Mouse (Mus musculus) limb, embryonic 11.5 days (tissue): Measurements from ENCODE around the gene Fndc7. TPM values are rescaled to one million over a fixed set of nuclear protein-coding genes. Genes with fewer than 3 reads are reported as not detected.

ENCODE experiments used
- ATAC-seq: fragments of 200-750 bp; cut with Nextera tagmentation; 2 replicates; pipeline ENCODE4 v1.8.0; 2017; ENCODE audit warnings: low read depth; ENCODE audit not compliant: insufficient number of reproducible peaks, low FRiP score, low TSS enrichment
- DNase-seq: peaks from one replicate; pipeline ENCODE4 v3.0.0-alpha.2; 2015; ENCODE audit warnings: low spot score
- H3K27ac ChIP-seq: fragments of 300-500 bp; sonication (generic); replicated peaks from 2 replicates; pipeline ENCODE4 v1.5.1; 2014; ENCODE audit warnings: low read depth, mild to moderate bottlenecking, low read length
- H3K27me3 ChIP-seq: fragments of 300-500 bp; sonication (generic); 2 replicates; pipeline ENCODE4 v1.6.1; 2014; ENCODE audit warnings: mild to moderate bottlenecking, low read length, mixed read lengths; ENCODE audit not compliant: control insufficient read depth, insufficient read depth
- H3K36me3 ChIP-seq: fragments of 300-500 bp; sonication (generic); 2 replicates; pipeline ENCODE4 v1.6.1; 2014; ENCODE audit warnings: mild to moderate bottlenecking, low read length, moderate library complexity, mixed read lengths; ENCODE audit not compliant: control insufficient read depth, insufficient read depth
- H3K4me1 ChIP-seq: fragments of 300-500 bp; sonication (generic); 2 replicates; pipeline ENCODE4 v1.6.1; 2014; ENCODE audit warnings: low read length, mixed read lengths; ENCODE audit not compliant: control insufficient read depth, insufficient read depth
- H3K4me2 ChIP-seq: fragments of 300-500 bp; sonication (generic); 2 replicates; pipeline ENCODE4 v1.6.1; 2014; ENCODE audit warnings: low read depth, mild to moderate bottlenecking, moderate library complexity; ENCODE audit not compliant: severe bottlenecking
- H3K4me3 ChIP-seq: fragments of 300-500 bp; sonication (generic); 2 replicates; pipeline ENCODE4 v1.5.1; 2014; ENCODE audit warnings: low read depth, low read length
- H3K9ac ChIP-seq: fragments of 300-500 bp; sonication (generic); 2 replicates; pipeline ENCODE4 v1.6.1; 2014; ENCODE audit warnings: mild to moderate bottlenecking, low read length
- H3K9me3 ChIP-seq: fragments of 300-500 bp; sonication (generic); 2 replicates; pipeline ENCODE4 v1.6.1; 2016; ENCODE audit warnings: low read length; ENCODE audit not compliant: control insufficient read depth
- WGBS: fragments of 180-500 bp; shearing (Covaris S2); extraction: QIAGEN DNeasy Blood & Tissue Kit; methylation state at CpG from one replicate; pipeline ENCODE4 v1.1.7; 2014; 5-methylcytosine and 5-hydroxymethylcytosine counted together
- polyA plus RNA-seq: library from polyadenylated mRNA; unstranded; fragments of >200 nt; fragmentation: Nextera tagmentation; extraction: Ambion mirVana; gene quantifications from 2 replicates; pipeline ENCODE4 v1.2.1, GENCODE M21; 2014

Fndc7 gene
- polyA plus RNA-seq, 1 experiment from 2014 or later = not detected

DNA sequence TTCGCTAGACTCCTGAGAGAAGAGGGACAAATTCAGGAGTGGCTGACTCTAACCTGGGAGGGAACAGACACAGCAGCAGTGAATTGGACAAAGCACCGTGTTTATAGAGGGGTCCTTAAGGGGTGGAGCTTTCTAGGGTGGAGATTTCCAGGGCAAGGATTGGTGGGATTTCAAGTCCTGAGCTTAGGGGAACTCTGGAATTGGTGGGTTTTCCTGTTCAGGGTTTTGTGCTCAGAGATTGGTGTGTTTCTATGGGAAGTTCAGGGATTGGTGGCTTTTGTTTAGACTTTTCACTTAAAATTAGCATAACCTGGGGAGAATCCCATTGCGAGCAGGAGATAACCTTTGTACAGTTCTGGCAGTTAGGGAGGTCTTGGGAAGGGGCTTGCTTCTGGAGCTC, 28.2 kb upstream of the Fndc7 start:
- Histone ChIP-seq H3K27me3 (no peaks in the 10 kb centered on the region), H3K4me1 (no peaks in the 10 kb centered on the region), H3K4me2 (no peak overlapping the region), H3K9ac (no peak overlapping the region), H3K27ac (no peak overlapping the region), H3K4me3 (no peak overlapping the region), H3K36me3 (no peaks in the 10 kb centered on the region), H3K9me3 (no peaks in the 10 kb centered on the region)
- DNase-seq = no peak
- no peak for ATAC-seq
- 72% methylated on average over 3 of the region's 3 CpGs for WGBS

DNA sequence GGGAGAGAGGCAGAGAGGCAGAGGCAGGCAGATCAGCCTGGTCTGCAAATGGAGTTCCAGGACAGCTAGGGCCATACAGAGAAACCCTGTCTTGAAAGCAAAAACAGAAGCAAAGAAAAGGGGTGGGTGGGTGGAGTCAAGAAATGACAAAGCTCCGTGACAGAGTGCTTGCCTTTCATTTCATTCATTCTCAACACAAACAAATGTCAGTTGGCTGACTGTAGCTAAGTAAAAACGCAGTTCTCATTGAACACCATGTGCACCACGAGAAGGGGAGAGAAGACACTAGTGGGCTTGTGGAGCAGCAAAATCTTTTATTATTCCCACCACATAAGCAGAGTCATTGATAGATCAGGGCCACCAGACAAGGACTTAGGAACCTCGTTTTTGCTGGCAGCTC, 27.0 kb upstream of the Fndc7 start:
- Histone ChIP-seq H3K4me2 (no peak overlapping the region), H3K27me3 (no peaks in the 10 kb centered on the region), H3K9ac (no peak overlapping the region), H3K36me3 (no peaks in the 10 kb centered on the region), H3K27ac (no peak overlapping the region), H3K9me3 (no peaks in the 10 kb centered on the region), H3K4me3 (no peak overlapping the region), H3K4me1 (no peaks in the 10 kb centered on the region)
- ATAC-seq (no peak), DNase-seq (no peak)
- WGBS = 73% methylated on average over 4 of the region's 4 CpGs

DNA sequence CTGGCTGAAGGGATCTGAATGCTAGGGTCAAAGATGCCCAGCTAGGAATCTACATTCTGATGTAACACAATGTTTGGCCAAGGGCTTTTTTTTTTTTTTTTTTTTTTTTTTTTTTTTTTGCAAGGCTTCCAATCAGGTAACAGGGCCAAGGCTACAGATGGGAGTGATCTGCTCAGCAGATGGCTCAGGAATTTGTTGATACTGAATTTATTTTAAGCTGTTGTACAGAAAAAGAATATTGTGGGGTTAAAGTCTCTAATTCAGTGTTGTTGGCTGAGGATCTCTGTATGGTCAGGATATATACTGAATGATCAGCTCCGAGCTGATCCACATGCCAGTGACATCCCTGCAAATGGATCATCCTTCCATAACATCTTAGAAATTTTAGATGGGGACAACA, 26.2 kb upstream of the Fndc7 start:
- Histone ChIP-seq H3K27me3 (no peaks in the 10 kb centered on the region), H3K4me2 (no peak overlapping the region), H3K9me3 (no peaks in the 10 kb centered on the region), H3K4me3 (no peak overlapping the region), H3K27ac (no peak overlapping the region), H3K9ac (no peak overlapping the region), H3K36me3 (no peaks in the 10 kb centered on the region), H3K4me1 (no peaks in the 10 kb centered on the region)
- 85% methylated on average over 1 of the region's 1 CpGs for WGBS
- ATAC-seq = no peak
- no peak for DNase-seq

DNA sequence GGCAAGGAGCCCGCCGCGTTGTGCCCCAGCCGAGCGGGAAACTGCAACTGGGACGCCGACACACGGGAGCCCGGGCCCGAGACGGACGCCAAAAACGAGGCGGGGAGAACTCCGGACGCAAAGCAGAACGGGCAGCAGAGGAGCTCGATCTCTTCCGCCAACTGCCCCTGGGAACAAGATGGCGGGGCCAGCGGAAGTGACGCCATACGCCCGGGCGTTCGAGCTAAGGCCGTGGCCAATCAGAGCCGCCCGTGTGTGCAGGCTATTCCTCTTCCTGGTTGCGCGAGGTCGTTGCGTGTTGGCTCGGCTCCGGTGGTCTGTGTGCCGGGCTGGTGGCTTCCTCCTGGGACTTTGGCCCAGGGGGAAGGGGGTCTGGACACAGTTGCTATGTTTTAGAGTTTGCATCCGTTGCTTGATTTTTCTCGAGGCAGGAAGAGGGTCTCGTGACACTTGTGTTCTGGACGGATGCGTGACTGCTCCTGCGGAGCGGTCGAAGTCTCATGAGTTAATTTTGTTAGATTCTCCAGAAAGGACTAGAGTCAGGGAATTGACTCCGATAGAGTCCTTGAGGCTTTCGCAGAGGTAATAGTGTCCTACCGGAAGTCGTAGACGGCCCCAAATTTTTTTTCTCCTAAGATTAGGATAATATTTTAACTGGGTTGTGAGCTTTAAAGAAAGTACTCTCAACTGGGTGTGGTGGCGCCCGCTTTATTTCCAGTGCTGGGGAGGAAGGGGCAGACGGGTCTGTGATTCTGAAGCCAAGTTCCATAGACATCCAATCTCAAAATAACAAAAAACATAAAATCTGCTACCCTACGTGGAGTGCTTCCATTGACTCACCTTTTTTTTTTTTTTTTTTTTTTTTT, 22.0 kb upstream of the Fndc7 start, which contains the start of gene Prpf38b:
Gene Prpf38b, minus strand, starts transcription at position 180 of the 866 bp plus-strand sequence.
- Histone ChIP-seq H3K4me1 (peaks cover 5% of the 10 kb centered on the region), H3K27ac (peak within 1 kb of the TSS; percentile 95), H3K4me2 (peak within 1 kb of the TSS; percentile 91), H3K27me3 (no peaks in the 10 kb centered on the region), H3K9ac (peak within 1 kb of the TSS; percentile 93), H3K4me3 (peak within 1 kb of the TSS; percentile 97), H3K9me3 (no peaks in the 10 kb centered on the region), H3K36me3 (no peaks in the 10 kb centered on the region; the same call in 1 of the 2 replicates)
- ATAC-seq (peak; percentile 98), DNase-seq (peak; percentile 97)
- WGBS = 1% methylated on average over 53 of the region's 53 CpGs

DNA sequence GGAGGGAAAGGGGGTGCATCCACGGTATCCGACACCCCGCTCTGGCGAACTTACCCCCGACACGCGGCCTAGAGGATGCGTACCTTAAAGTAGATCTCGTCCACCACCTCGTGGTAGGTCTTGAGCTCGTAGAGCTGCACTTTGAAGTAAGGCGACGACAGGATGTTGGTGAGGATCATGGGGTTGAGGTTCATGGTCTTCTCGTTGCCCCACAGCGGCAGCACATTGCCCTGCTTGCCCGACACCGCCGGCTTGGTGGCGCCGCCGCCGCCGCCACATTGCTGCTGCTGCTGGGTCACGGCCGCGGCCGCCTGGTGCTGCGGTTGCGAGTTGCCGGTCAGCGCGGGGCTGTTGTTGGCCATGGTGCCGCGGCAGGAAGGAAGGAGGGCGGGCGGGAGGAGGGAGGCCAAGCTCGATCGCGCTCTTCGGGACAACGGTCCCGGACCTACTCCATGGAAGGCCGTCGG, 21.3 kb upstream of the Fndc7 start:
- Histone ChIP-seq H3K27me3 (no peaks in the 10 kb centered on the region), H3K4me1 (peaks cover 5% of the 10 kb centered on the region), H3K27ac (peak overlapping the region; percentile 95), H3K9ac (peak overlapping the region; percentile 93), H3K4me2 (peak overlapping the region; percentile 91), H3K36me3 (no peaks in the 10 kb centered on the region; the same call in 1 of the 2 replicates), H3K9me3 (no peaks in the 10 kb centered on the region), H3K4me3 (peak overlapping the region; percentile 97)
- DNase-seq = peak; percentile 74
- peak; percentile 88 for ATAC-seq
- WGBS = under 1% methylated on average over 41 of the region's 44 CpGs

DNA sequence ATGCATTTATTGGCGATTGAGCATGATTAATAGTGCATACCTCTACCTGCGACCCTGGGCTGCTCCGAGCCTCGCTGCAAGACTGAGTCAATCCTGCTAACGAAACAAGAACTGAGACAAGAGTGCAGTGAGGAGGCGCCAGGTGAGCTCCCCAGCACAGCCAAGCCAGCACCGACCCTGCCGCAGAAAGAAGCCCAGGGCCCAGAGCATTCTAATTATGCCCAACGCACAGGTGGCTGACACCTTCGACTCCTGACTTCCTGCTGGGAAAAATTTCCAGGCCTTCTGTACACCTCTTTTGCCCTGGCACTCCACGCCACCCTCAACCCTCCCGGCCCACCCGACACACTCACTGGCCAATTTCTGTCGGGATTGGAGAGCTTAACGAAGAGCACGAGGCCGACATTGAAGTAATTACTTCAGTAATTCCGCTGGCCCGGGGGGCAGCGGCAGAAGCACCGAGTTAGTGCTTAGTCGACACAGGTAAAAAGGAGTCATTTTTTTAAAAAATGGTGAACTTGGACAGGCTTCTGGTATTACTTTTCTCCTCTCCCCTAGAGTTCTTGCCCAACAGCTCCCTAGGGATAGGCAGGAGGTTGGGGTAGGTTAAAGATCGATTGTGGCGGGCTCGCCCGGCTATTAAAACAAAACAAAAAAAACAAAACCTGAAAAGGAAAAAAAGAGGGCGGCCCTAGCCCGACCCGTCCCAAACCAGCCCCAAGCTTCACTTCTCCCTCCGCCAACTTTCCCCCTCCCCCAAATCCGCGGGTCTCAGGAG, 20.7 kb upstream of the Fndc7 start:
- Histone ChIP-seq H3K4me3 (peak overlapping the region; percentile 97), H3K4me1 (peaks cover 5% of the 10 kb centered on the region)
- WGBS = under 1% methylated on average over 32 of the region's 32 CpGs

DNA sequence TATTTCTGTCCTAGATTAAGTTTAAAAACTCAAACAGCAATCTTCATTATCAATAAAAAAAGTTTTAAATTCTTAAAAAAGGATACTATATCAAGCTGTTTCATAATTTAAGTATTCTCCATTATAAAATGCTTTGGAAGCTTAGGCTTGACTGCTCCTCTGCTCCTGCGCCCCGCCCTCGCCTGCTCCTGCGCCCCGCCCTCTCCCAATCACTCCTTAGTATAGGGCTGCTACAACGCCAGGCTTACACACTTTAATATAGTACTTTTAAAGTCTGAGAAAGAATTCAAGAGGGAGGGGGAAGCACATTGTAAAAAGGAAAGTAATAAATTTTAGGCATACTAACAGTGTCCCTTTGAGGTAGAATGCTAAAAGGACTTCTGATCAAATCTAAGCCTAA, 13.1 kb upstream of the Fndc7 start:
- WGBS = 93% methylated on average over 6 of the region's 6 CpGs
- Histone ChIP-seq H3K4me2 (no peak overlapping the region), H3K4me3 (no peak overlapping the region), H3K27me3 (no peaks in the 10 kb centered on the region), H3K27ac (no peak overlapping the region), H3K9ac (no peak overlapping the region), H3K9me3 (no peaks in the 10 kb centered on the region), H3K4me1 (no peaks in the 10 kb centered on the region), H3K36me3 (peaks cover 18% of the 10 kb centered on the region)
- DNase-seq (no peak), ATAC-seq (no peak)

More for the DNA sequence above, 20.7 kb upstream of the Fndc7 start:
- peak overlapping the region; percentile 91 for H3K4me2 ChIP-seq
- H3K27ac ChIP-seq = peak overlapping the region; percentile 95
- ATAC-seq (no peak), DNase-seq (peak; percentile 43)
- H3K36me3 ChIP-seq = peaks cover 2% of the 10 kb centered on the region; the same call in 1 of the 2 replicates
- H3K27me3 ChIP-seq = no peaks in the 10 kb centered on the region
- H3K9ac ChIP-seq = peak overlapping the region; percentile 93
- no peaks in the 10 kb centered on the region for H3K9me3 ChIP-seq

DNA sequence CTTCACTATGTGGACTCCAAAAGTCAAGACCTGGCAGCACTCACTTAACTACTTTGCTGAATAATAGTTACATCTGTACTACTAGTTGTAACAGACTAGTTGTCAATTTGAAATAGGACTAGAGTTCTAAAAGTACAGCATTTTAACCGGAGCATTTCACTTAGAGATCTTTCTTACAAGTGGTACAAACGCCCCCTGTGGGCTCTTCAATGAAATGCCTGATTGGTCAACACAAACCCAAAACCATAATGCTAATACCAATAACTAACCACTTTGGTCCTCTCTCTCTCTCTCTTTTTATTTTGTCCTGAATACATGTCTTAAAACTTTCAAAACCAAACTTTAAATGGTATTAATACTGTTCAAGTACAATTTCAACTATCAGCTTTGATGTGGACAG, 12.2 kb upstream of the Fndc7 start:
- no peak for ATAC-seq
- H3K4me1 ChIP-seq = no peaks in the 10 kb centered on the region
- 53% methylated on average over 2 of the region's 2 CpGs for WGBS
- no peak overlapping the region for H3K9ac ChIP-seq
- H3K27ac ChIP-seq = no peak overlapping the region
- peaks cover 18% of the 10 kb centered on the region for H3K36me3 ChIP-seq
- H3K9me3 ChIP-seq = no peaks in the 10 kb centered on the region
- no peak for DNase-seq
- H3K4me3 ChIP-seq = no peak overlapping the region
- no peaks in the 10 kb centered on the region for H3K27me3 ChIP-seq
- H3K4me2 ChIP-seq = no peak overlapping the region
